Mouse (Mus musculus) kidney, adult 2 months (tissue): ENCODE data around the gene Tppp2.

Experiments used
- CTCF ChIP-seq: fragments of 200-500 bp; conservative IDR thresholded peaks from 2 replicates; pipeline ENCODE4 v1.5.1; 2011; ENCODE audit warnings: low read depth, mild to moderate bottlenecking, control low read depth, low read length, moderate library complexity, mixed read lengths; ENCODE audit not compliant: insufficient read depth, insufficient read length
- POLR2A ChIP-seq: fragments of 200-500 bp; IDR thresholded peaks from one replicate; pipeline ENCODE4 v1.6.1; 2011; ENCODE audit warnings: low read depth, low read length, control low read depth

DNA sequence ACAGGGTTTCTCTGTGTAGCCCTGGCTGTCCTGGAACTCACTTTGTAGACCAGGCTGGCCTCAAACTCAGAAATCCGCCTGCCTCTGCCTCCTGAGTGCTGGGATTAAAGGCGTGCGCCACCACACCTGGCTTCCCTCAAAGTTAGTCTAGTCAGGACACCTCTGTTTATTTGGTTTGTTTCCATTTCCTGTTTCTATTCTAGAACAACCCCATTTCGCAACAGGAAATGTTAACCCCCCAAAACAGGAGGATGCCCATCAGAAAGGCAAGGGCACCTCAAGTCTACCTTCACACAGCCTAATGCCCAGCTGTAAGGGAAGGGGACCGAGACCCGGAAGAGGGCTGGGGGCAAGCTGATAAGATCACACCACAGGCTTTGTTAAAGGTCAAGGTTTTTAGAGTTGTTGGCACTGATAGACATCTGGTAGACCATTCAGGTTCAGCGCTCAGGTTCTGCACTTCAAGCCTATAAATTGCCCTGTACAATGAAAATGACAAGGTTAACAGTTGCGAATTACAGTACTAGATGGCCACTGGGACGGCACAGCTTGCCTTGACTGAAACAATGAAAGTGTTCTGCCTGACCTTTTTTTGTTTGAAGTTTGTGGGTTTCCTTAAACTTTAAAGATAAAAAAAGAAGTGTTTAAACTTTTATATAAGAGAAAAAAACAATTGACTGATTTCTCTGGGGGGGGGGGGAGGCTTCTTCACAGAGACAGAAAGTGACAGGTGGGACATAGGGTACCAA lies 25.9 kb upstream of the Tppp2 start, which contains the start of gene Slc39a2:
- TF ChIP-seq POLR2A (no peak), CTCF (no peak)
